ENCODE assay signal across 23 mouse cellular contexts in the genomic region with DNA sequence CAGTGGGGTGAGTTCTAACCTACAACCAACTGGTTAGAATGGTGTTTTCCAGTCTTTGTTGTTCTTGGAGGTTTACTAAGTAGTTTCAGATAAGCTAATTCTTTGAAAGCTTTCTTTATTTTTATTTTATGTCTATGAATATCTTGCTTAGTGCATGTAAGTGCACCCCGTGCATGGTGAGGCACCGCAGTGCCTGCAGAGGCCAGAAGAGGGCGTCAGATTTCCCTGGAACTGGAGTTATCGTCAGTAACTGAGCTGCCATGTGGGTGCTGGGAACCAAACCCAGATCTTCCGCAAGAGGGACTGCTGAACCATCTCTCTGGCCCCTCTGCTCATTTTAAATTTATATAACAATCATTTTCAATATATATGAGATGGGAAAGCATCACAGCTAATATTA. TPM values are rescaled to one million over a fixed set of nuclear protein-coding genes. Genes with fewer than 3 reads are reported as not detected.
DNase-seq lines count a peak whose midpoint lies in the region; TF ChIP-seq lines count a peak whose summit lies in the region.
"Had no signal": no experiment of that assay in that cellular context is flagged by ENCODE, and none has a peak within 500 bp of the region (broad histone marks: within the 10 kb centered on the region; RNA-seq: fewer than 3 reads in every experiment).

No protein-coding gene starts in this region.

- no peaks in the 10 kb centered on the region for H3K79me2 ChIP-seq in MEL (ENCODE audit: control insufficient read depth, insufficient read depth, low read length, poor library complexity)

- H3K27ac ChIP-seq in left cerebral cortex, adult 2 months, result no peak overlapping the region
- no peak overlapping the region for H3K27ac ChIP-seq in MEL (ENCODE audit: control insufficient read depth, low read depth, low read length)
- H3K27ac ChIP-seq: embryonic facial prominence, embryonic 10.5 days; hindbrain, embryonic 12.5 days; limb, embryonic 12.5 days; midbrain, embryonic 12.5 days; neural tube, embryonic 12.5 days had no signal

- no peaks in the 10 kb centered on the region for H3K9me3 ChIP-seq in MEL (replicated peaks; ENCODE audit: insufficient read depth, low read length)
- H3K9me3 ChIP-seq: embryonic facial prominence, embryonic 10.5 days; hindbrain, embryonic 12.5 days; limb, embryonic 12.5 days; midbrain, embryonic 12.5 days; neural tube, embryonic 12.5 days had no signal

- TF ChIP-seq EP300 in MEL (IDR thresholded peaks at IDR 0.05; ENCODE audit: low read depth in 1 of 2, low read length in 2 of 2), result no peak

- TF ChIP-seq POLR2A in MEL (IDR thresholded peaks at IDR 0.05; ENCODE audit: control insufficient read depth in 1 of 2, insufficient read depth in 1 of 2, low read depth in 1 of 2, low read length in 2 of 2, poor library complexity in 1 of 2), result no peak

- H3K36me3 ChIP-seq in MEL (ENCODE audit: control insufficient read depth in 1 of 2, insufficient read depth in 2 of 2, low read length in 2 of 2), result peaks cover 0 to 8% of the 10 kb centered on the region in 2 experiments; a peak in 2 of 4 replicates
- H3K36me3 ChIP-seq: embryonic facial prominence, embryonic 10.5 days; hindbrain, embryonic 12.5 days; limb, embryonic 12.5 days; midbrain, embryonic 12.5 days; neural tube, embryonic 12.5 days had no signal

- H3K27me3 ChIP-seq in MEL (ENCODE audit: control insufficient read depth in 1 of 2, insufficient read depth in 2 of 2, low read length in 2 of 2), result peaks cover 0 to 6% of the 10 kb centered on the region in 2 experiments; a peak in 3 of 4 replicates
- H3K27me3 ChIP-seq: hindbrain, embryonic 12.5 days; limb, embryonic 12.5 days; midbrain, embryonic 12.5 days; neural tube, embryonic 12.5 days had no signal

- H3K4me1 ChIP-seq in MEL (ENCODE audit: control insufficient read depth in 1 of 2, insufficient read depth in 2 of 2, low read length in 2 of 2), result peaks cover 4 to 19% of the 10 kb centered on the region in 2 experiments; a peak in 2 of 4 replicates
- H3K4me1 ChIP-seq: hindbrain, embryonic 12.5 days; limb, embryonic 12.5 days; midbrain, embryonic 12.5 days; neural tube, embryonic 12.5 days had no signal

- H3K9ac ChIP-seq in MEL (ENCODE audit: control insufficient read depth, low read depth, low read length, poor library complexity, severe bottlenecking), result no peak overlapping the region
- H3K9ac ChIP-seq: hindbrain, embryonic 12.5 days; limb, embryonic 12.5 days; midbrain, embryonic 12.5 days; neural tube, embryonic 12.5 days had no signal

- peak; percentile 16 for TF ChIP-seq CTCF in left cerebral cortex, adult 2 months (IDR thresholded peaks at IDR 0.05)
- peak; percentile 50 to 59 (median 58) for TF ChIP-seq CTCF in MEL (IDR thresholded peaks at IDR 0.05 in 2 of 3, conservative IDR thresholded peaks at IDR 0.05 in 1 of 3; ENCODE audit: control insufficient read depth in 1 of 3, insufficient read depth in 1 of 3, low read depth in 2 of 3, low read length in 3 of 3, poor library complexity in 1 of 3, severe bottlenecking in 1 of 3)

- no peak overlapping the region for H3K4me3 ChIP-seq in left cerebral cortex, adult 2 months
- no peak overlapping the region; a peak in 1 of 4 replicates for H3K4me3 ChIP-seq in MEL (ENCODE audit: control insufficient read depth in 1 of 2, insufficient read depth in 1 of 2, low read depth in 2 of 2, low read length in 2 of 2)
- H3K4me3 ChIP-seq: embryonic facial prominence, embryonic 10.5 days; hindbrain, embryonic 12.5 days; limb, embryonic 12.5 days; midbrain, embryonic 12.5 days; neural tube, embryonic 12.5 days had no signal

- peak; percentile 14; the same call in 1 of the 2 replicates for TF ChIP-seq RAD21 in MEL (IDR thresholded peaks at IDR 0.05; ENCODE audit: low read depth, low read length)

- no peak for DNase-seq in left cerebral cortex, adult 2 months (ENCODE audit: extremely low spot score in 1 of 2, low spot score in 2 of 2)
- DNase-seq in left cerebral cortex, postnatal 36 days (ENCODE audit: low spot score in 2 of 2), result no peak
- peak; percentile 25 for DNase-seq in thymus, postnatal 14 days
- DNase-seq in thymus, postnatal 0 days (ENCODE audit: low spot score), result no peak
- DNase-seq in MEL (ENCODE audit: low read depth, low spot score), result peak; percentile 57
- DNase-seq in testis, postnatal 10 days (ENCODE audit: low spot score), result peak; percentile 61
- no peak for DNase-seq in frontal cortex, postnatal 36 days (ENCODE audit: low spot score in 2 of 2)
- DNase-seq in kidney, postnatal 14 days, result no peak
- DNase-seq: adrenal gland, adult 2 months; cerebellum, adult 8-10 months; heart, postnatal 10 days; kidney, adult 8-10 months; kidney, postnatal 25 days; lung, postnatal 36 days had no signal

- intact Hi-C loops in left cerebral cortex, adult 2 months (cut with DNase I), result no loop called here
- intact Hi-C loops in left cerebral cortex, postnatal 36 days (cut with DNase I), result no loop called here

TF ChIP-seq in MEL, 35 proteins besides CTCF, POLR2A, EP300 and RAD21:
- TF ChIP-seq KAT2A (conservative IDR thresholded peaks at IDR 0.05; ENCODE audit: low read depth, low read length) (no peak), SMC3 (IDR thresholded peaks at IDR 0.05; ENCODE audit: low read depth, low read length) (0 out of 2 replicates have a peak, but pooled peaks have one; percentile 22)

RNA-seq across cellular contexts. Expression of gene Rab7b, which starts 12.9 kb away (rescaled TPM):
- total RNA-seq in left cerebral cortex, adult 2 months (2021), result 1 to 10 TPM; 1.6 to 1.9 TPM
- 1 to 10 TPM; 3.0 to 3.3 TPM for total RNA-seq in left cerebral cortex, postnatal 36 days (2021)
- polyA plus RNA-seq in thymus, postnatal 0 days (2015; fragmentation: Nextera tagmentation; extraction: Ambion mirVana), result 3.8 and 4.2 TPM in 2 replicates
- total RNA-seq in MEL (2012; rRNA removed), result 0.23 TPM in 1 of 2 replicates, not detected in the other
- under 1 TPM in 1 of 2 experiments, not detected in 1; 0.21 TPM for polyA plus RNA-seq in MEL (2012; ENCODE audit: insufficient read depth in 1 of 2, insufficient read length in 2 of 2, low read depth in 1 of 2, low replicate concordance in 2 of 2, missing spikeins in 1 of 2)

RNA-seq across cellular contexts. Expression of gene Slc26a9, which starts 42.4 kb away (rescaled TPM):
- total RNA-seq in left cerebral cortex, adult 2 months (2021), result under 1 TPM in 1 of 2 experiments, not detected in 1; 0.09 TPM
- total RNA-seq in left cerebral cortex, postnatal 36 days (2021), result under 1 TPM; 0.07 to 0.16 TPM
- 0.08 and 0.14 TPM in 2 replicates for polyA plus RNA-seq in thymus, postnatal 0 days (2015; fragmentation: Nextera tagmentation; extraction: Ambion mirVana)
- total RNA-seq in MEL (2012; rRNA removed), result not detected in 2 replicates
- polyA plus RNA-seq in MEL (2012; ENCODE audit: insufficient read depth in 1 of 2, insufficient read length in 2 of 2, low read depth in 1 of 2, low replicate concordance in 2 of 2, missing spikeins in 1 of 2), result under 1 TPM in 1 of 2 experiments, not detected in 1; 0.04 TPM
- total RNA-seq: heart, postnatal 10 days had no signal
- polyA plus RNA-seq: C2C12; embryonic facial prominence, embryonic 10.5 days; forebrain, embryonic 11.5 days; heart, embryonic 11.5 days; inflammation-experienced regulatory T-cells, adult 6 months; limb, embryonic 12.5 days; midbrain, embryonic 12.5 days; neural tube, embryonic 12.5 days had no signal

Comparison
In these comparisons a context has a peak if more than half of its experiments do, and no peak if none do; other contexts are left out.
1. DNase-seq: peak in thymus, postnatal 14 days (single experiment), MEL (single experiment) and testis, postnatal 10 days (single experiment); none in left cerebral cortex, adult 2 months (0 of 2), left cerebral cortex, postnatal 36 days (0 of 2), thymus, postnatal 0 days (single experiment), frontal cortex, postnatal 36 days (0 of 2) and kidney, postnatal 14 days (single experiment).